Mouse (Mus musculus): Measurements from ENCODE around the gene Iffo2.

The Iffo2 gene

GRCm38 (mm10) chr4:139641829-139642425, 111.6 kb downstream of the Iffo2 start:
- DNase-seq (ENCODE audit: low read depth) = no peak

GRCm38 (mm10) chr4:139643972-139644371, 113.6 kb downstream of the Iffo2 start:
- peak; percentile 80 for DNase-seq (ENCODE audit: low read depth)

DNA sequence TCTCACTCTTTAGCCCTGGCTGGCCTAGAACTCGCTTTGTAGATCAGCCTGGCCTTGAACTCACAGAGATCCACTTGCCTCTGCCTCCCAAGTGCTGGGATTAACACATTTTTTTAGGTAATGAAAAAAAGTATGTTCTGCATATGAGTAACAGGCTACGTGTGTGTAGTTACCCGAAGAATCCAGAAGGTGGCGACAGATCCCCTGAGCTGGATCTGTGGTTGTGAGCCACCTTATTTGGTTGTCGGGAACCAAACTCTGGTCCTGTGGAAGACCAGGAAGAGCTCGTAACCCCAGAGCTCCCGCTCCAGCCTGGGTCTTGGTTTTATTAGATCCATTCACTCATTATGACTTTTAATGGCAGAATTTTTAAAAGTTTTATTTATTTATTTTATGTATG, 116.6 kb downstream of the Iffo2 start:
- peak; percentile 53 for DNase-seq (ENCODE audit: low read depth)

- DNase-seq (ENCODE audit: low read depth) = no peak
These were observed 119.9 kb downstream of the Iffo2 start for GRCm38 (mm10) chr4:139650086-139650743.

DNA sequence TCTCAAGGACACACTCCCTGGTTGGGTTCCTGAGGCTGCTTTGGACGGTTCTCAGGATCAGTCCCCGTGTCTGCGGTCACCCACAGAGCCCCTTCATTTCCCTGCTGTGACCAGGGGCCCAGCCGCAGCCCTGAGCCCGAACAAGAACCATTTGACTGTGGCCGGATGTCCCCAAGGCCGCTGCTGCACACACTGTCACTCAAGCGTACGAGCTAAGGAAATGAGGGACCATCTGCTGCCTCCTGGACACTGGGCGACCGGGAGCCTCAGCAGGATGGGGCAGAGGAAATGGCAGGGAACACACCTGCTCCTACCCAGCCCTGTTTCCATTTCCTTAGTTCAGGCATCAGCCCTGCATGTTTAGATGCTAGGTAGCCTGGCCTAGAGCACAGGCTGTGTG, 120.6 kb downstream of the Iffo2 start:
- peak; percentile 95 for DNase-seq (ENCODE audit: low read depth)

DNA sequence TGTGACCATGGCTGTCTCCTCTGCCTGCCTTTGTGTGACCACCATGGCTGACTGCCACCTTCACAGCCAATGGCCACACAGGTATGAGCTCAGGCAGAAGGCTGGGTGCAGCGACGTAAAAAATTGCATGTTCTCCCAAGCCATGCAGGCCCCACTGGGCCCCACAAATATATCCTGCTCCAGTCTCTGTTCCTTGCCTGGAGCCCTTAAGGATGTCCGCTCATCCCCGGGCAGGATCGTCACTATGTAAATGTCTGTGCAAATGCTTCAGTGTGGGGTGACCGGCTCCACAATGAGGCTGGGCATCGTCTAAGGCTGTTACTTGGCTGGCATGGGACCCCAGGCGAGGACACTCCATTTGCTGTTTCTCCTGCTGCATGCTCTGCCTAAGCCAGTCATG, 122.9 kb downstream of the Iffo2 start, which contains the start of gene Tas1r2:
Gene Tas1r2 (plus strand): TSS at position 301 of the 400 bp plus-strand sequence.
- DNase-seq (ENCODE audit: low read depth) = no peak

DNA sequence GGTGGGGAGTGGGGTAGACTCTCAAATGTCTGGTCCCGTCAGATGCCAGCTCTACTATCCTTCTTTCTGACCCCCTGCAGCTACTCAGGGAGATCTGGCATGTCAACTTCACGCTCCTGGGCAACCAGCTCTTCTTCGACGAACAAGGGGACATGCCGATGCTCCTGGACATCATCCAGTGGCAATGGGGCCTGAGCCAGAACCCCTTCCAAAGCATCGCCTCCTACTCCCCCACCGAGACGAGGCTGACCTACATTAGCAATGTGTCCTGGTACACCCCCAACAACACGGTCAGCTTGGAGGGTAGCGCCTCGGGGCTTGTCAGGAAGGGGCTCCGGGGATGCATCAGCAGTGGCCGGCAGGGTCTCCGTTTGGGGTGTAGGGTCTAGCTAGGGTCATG, 131.5 kb downstream of the Iffo2 start:
- no peak for DNase-seq (ENCODE audit: low read depth)

DNA sequence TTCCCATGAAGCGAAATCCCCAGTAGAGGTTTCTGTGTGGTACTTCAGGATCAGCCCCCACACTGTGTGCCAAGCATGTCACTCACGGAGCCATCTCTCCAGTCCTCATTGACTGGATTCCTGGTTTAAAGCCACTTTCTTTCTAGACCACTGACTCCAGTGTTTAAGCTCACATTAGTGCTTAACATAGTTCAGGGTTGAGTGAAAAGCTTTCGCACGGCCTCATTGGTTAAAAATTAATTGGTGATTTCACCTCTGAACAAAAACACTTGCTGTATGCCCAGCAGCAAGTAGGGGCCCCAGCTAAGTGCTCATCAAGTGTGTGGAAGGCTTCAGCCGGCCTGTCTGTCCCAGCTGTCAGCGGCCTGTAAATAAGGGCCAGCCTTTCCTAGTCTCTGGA, 137.3 kb downstream of the Iffo2 start:
- DNase-seq (ENCODE audit: low read depth) = no peak

DNA sequence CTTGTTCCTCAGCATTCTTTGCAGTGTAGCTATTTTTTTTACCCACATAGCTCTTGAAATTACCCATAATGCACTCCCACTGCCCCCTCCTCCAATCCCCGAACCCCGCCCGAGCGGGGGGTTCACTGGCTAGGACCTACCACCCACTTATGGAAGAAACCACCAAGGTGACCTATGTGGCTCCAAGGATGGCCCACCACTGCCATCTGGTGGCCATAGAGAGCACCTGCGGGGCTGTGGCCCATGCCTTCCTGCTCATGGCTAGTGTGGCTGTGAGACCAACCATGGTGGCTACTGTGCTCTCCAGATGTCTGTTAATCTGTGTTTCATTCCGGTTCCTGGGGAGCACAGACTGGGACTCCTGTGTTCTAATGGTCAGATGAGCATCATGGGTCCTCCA, 139.5 kb downstream of the Iffo2 start:
- DNase-seq (ENCODE audit: low read depth) = peak; percentile 74
